Mouse (Mus musculus): ENCODE measurements around the gene Zfp280d.

DNA sequence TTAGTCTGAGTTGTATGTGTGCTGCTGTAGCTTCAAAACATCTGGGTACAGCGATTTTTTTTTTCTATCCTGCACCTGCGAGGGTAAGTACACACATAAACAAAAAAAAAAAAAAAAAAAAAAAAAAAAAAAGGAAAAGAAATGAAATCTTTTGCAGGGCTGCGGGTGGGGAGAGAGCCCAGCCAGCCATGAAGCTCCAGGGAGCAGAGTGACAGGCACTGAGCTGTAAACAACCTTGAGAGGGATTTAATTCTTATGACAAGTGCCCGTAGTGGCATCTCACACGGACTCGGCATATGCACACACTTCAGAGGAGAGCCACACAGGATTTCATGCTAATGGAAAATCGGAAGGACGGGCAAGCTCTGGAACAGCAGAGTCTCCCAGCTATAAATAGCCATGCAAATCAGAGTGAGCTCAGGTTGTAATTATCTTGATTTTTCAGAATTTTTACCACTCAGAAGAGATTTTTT, 119.2 kb downstream of the Zfp280d start:
- TF ChIP-seq TAL1 (IDR thresholded peaks at IDR 0.05; ENCODE audit: low read length) (no peak), GATA1 (IDR thresholded peaks at IDR 0.05; ENCODE audit: low read length) (no peak)
